8 mouse cellular contexts compared by ENCODE assay signal in genomic region chr11:5953130-5953765, GRCm38 (mm10). TPM values are rescaled to one million over a fixed set of nuclear protein-coding genes. Genes with fewer than 3 reads are reported as not detected.
DNase-seq lines count a peak whose midpoint lies in the region; ATAC-seq lines count a peak whose summit lies in the region.

No protein-coding gene starts in this region.

- no peak overlapping the region for H3K4me2 ChIP-seq in embryonic facial prominence, embryonic 11.5 days (ENCODE audit: low read depth, low read length)

- no peak for ATAC-seq in embryonic facial prominence, embryonic 11.5 days (replicated peaks; ENCODE audit: insufficient number of reproducible peaks, low FRiP score, low TSS enrichment, low read depth)

- peak; percentile 66 for DNase-seq in embryonic facial prominence, embryonic 11.5 days (ENCODE audit: low spot score)
- no peak for DNase-seq in embryonic facial prominence, embryonic 10.5 days (ENCODE audit: low spot score)
- peak; percentile 25 for DNase-seq in ovary, postnatal 14 days (ENCODE audit: low spot score)
- DNase-seq in ovary, postnatal 10 days (ENCODE audit: low spot score), result no peak
- peak; percentile 76 for DNase-seq in embryo, embryonic 10.5 days (ENCODE audit: low spot score)
- DNase-seq in lung, postnatal 14 days, result peak; percentile 44
- no peak for DNase-seq in spleen, postnatal 36 days (ENCODE audit: low spot score in 2 of 2)
- DNase-seq in right cerebral cortex, postnatal 36 days (ENCODE audit: low spot score in 2 of 2), result no peak

- H3K4me1 ChIP-seq in embryonic facial prominence, embryonic 11.5 days (ENCODE audit: control insufficient read depth, insufficient read depth, low read length), result peaks cover 7% of the 10 kb centered on the region
- peaks cover 43% of the 10 kb centered on the region for H3K4me1 ChIP-seq in embryonic facial prominence, embryonic 10.5 days

- H3K27ac ChIP-seq in embryonic facial prominence, embryonic 11.5 days (replicated peaks; ENCODE audit: low read depth, low read length), result no peak overlapping the region
- H3K27ac ChIP-seq in embryonic facial prominence, embryonic 10.5 days (replicated peaks), result no peak overlapping the region

- H3K36me3 ChIP-seq in embryonic facial prominence, embryonic 11.5 days (replicated peaks; ENCODE audit: control insufficient read depth, insufficient read depth, low read depth, low read length), result no peaks in the 10 kb centered on the region
- peaks cover 10% of the 10 kb centered on the region for H3K36me3 ChIP-seq in embryonic facial prominence, embryonic 10.5 days (replicated peaks)

- H3K4me3 ChIP-seq in embryonic facial prominence, embryonic 11.5 days (ENCODE audit: low read depth, low read length), result no peak overlapping the region
- H3K4me3 ChIP-seq in embryonic facial prominence, embryonic 10.5 days, result no peak overlapping the region

- H3K9me3 ChIP-seq in embryonic facial prominence, embryonic 11.5 days (replicated peaks; ENCODE audit: control insufficient read depth, low read length), result no peaks in the 10 kb centered on the region
- H3K9me3 ChIP-seq in embryonic facial prominence, embryonic 10.5 days, result no peaks in the 10 kb centered on the region

- no peaks in the 10 kb centered on the region for H3K27me3 ChIP-seq in embryonic facial prominence, embryonic 11.5 days (ENCODE audit: control insufficient read depth, insufficient read depth, low read length)
- H3K27me3 ChIP-seq in embryonic facial prominence, embryonic 10.5 days (replicated peaks; ENCODE audit: low read depth, poor library complexity, severe bottlenecking), result no peaks in the 10 kb centered on the region

- 29% methylated on average over 8 of the region's 8 CpGs for WGBS in embryonic facial prominence, embryonic 11.5 days
- 34% methylated on average over 8 of the region's 8 CpGs for WGBS in embryonic facial prominence, embryonic 10.5 days

- no peak overlapping the region for H3K9ac ChIP-seq in embryonic facial prominence, embryonic 11.5 days (replicated peaks; ENCODE audit: low read length)

RNA-seq across cellular contexts. Expression of gene Ykt6, which starts 2.2 kb away (rescaled TPM):
- 30.1 and 31.4 TPM in 2 replicates for polyA plus RNA-seq in embryonic facial prominence, embryonic 11.5 days (2014; fragmentation: Nextera tagmentation; extraction: Ambion mirVana)
- polyA plus RNA-seq in embryonic facial prominence, embryonic 10.5 days (2016; fragmentation: Nextera tagmentation; extraction: Ambion mirVana), result 56.0 and 56.8 TPM in 2 replicates

RNA-seq across cellular contexts. Expression of gene Gck, which starts 3.4 kb away (rescaled TPM):
- 2.2 and 2.6 TPM in 2 replicates for polyA plus RNA-seq in embryonic facial prominence, embryonic 11.5 days (2014; fragmentation: Nextera tagmentation; extraction: Ambion mirVana)
- 1.9 and 2.8 TPM in 2 replicates for polyA plus RNA-seq in embryonic facial prominence, embryonic 10.5 days (2016; fragmentation: Nextera tagmentation; extraction: Ambion mirVana)

RNA-seq across cellular contexts. Expression of gene Myl7, which starts 54.7 kb away (rescaled TPM):
- 7.6 and 25.4 TPM in 2 replicates for polyA plus RNA-seq in embryonic facial prominence, embryonic 11.5 days (2014; fragmentation: Nextera tagmentation; extraction: Ambion mirVana)
- polyA plus RNA-seq in embryonic facial prominence, embryonic 10.5 days (2016; fragmentation: Nextera tagmentation; extraction: Ambion mirVana), result 5.4 and 23.9 TPM in 2 replicates

Comparison
In these comparisons a context has a peak if more than half of its experiments do, and no peak if none do; other contexts are left out.
1. DNase-seq: peak in embryonic facial prominence, embryonic 11.5 days (single experiment), ovary, postnatal 14 days (single experiment), embryo, embryonic 10.5 days (single experiment) and lung, postnatal 14 days (single experiment); none in embryonic facial prominence, embryonic 10.5 days (single experiment), ovary, postnatal 10 days (single experiment), spleen, postnatal 36 days (0 of 2) and right cerebral cortex, postnatal 36 days (0 of 2).